In genomic region chr2:85007729-85008128, GRCm38 (mm10) we compare ENCODE assay signal across 9 mouse cellular contexts. TPM values are rescaled to one million over a fixed set of nuclear protein-coding genes. Genes with fewer than 3 reads are reported as not detected.
DNase-seq lines count a peak whose midpoint lies in the region; ATAC-seq lines count a peak whose summit lies in the region.
"Had no signal": no experiment of that assay in that cellular context is flagged by ENCODE, and none has a peak within 500 bp of the region (broad histone marks: within the 10 kb centered on the region; RNA-seq: fewer than 3 reads in every experiment).

No protein-coding gene starts in this region.

- no peaks in the 10 kb centered on the region for H3K9me3 ChIP-seq in heart, embryonic 10.5 days

- H3K4me3 ChIP-seq in heart, embryonic 10.5 days: no peak overlapping the region
- H3K4me3 ChIP-seq: myocyte had no signal

- peak; percentile 24 to 60 for DNase-seq in heart, adult 18-20 months
- no peak for DNase-seq in heart, embryonic 10.5 days (ENCODE audit: low spot score)
- DNase-seq in 3134 (ENCODE audit: extremely low read depth, insufficient read length, low spot score): peak; percentile 16
- DNase-seq in ES-CJ7 (ENCODE audit: low read depth, low spot score): peak; percentile 27
- no peak for DNase-seq in MN1 (ENCODE audit: low spot score)
- no peak for DNase-seq in right cerebral cortex, postnatal 25 days

- 25% methylated on average over 4 of the region's 4 CpGs for WGBS in heart, embryonic 10.5 days

- H3K27ac ChIP-seq in heart, embryonic 10.5 days: no peak overlapping the region

- H3K36me3 ChIP-seq in heart, embryonic 10.5 days: no peaks in the 10 kb centered on the region

- H3K27me3 ChIP-seq in heart, embryonic 10.5 days (ENCODE audit: insufficient read depth, poor library complexity, severe bottlenecking): no peaks in the 10 kb centered on the region

- H3K4me1 ChIP-seq in heart, embryonic 10.5 days: peaks cover 52% of the 10 kb centered on the region

- ATAC-seq in erythroblast, adult 5-6 weeks (replicated peaks; ENCODE audit: low FRiP score, poor library complexity, severe bottlenecking): peak; percentile 49; the same call in 1 of the 2 replicates
- ATAC-seq in megakaryocyte progenitor cell, adult 5-6 weeks (replicated peaks; ENCODE audit: poor library complexity): peak; percentile 67

RNA-seq across cellular contexts. Expression of gene Prg3, which starts 19.7 kb away (rescaled TPM):
- total RNA-seq in heart, adult 18-20 months (2021): not detected
- 0.31 TPM in 1 of 2 replicates, not detected in the other for polyA plus RNA-seq in heart, embryonic 10.5 days (2016; fragmentation: Nextera tagmentation; extraction: Ambion mirVana)
- total RNA-seq in erythroblast, adult 5-6 weeks (2015; ENCODE audit: low replicate concordance): 21.7 and 30.7 TPM in 2 replicates
- 20.4 and 21.9 TPM in 2 replicates for total RNA-seq in erythroblast, adult 5-6 weeks (2017; ENCODE audit: low replicate concordance)
- total RNA-seq in megakaryocyte progenitor cell, adult 5-6 weeks (2015): 8.4 and 12.8 TPM in 2 replicates
- total RNA-seq in megakaryocyte progenitor cell, adult 5-6 weeks (2017): 15.9 and 16.4 TPM in 2 replicates
- polyA plus RNA-seq: myocyte had no signal

RNA-seq across cellular contexts. Expression of gene Prg2, which starts 27.5 kb away (rescaled TPM):
- total RNA-seq in heart, adult 18-20 months (2021): not detected
- 0.64 TPM in 1 of 2 replicates, not detected in the other for polyA plus RNA-seq in heart, embryonic 10.5 days (2016; fragmentation: Nextera tagmentation; extraction: Ambion mirVana)
- total RNA-seq in erythroblast, adult 5-6 weeks (2015; ENCODE audit: low replicate concordance): 140 and 215 TPM in 2 replicates
- 429 and 503 TPM in 2 replicates for total RNA-seq in erythroblast, adult 5-6 weeks (2017; ENCODE audit: low replicate concordance)
- 43.2 and 74.2 TPM in 2 replicates for total RNA-seq in megakaryocyte progenitor cell, adult 5-6 weeks (2015)
- total RNA-seq in megakaryocyte progenitor cell, adult 5-6 weeks (2017): 135 and 270 TPM in 2 replicates
- polyA plus RNA-seq: myocyte had no signal

RNA-seq across cellular contexts. Expression of gene Ssrp1, which starts 29.3 kb away (rescaled TPM):
- 10 to 100 TPM; 36.7 to 43.5 TPM for total RNA-seq in heart, adult 18-20 months (2021)
- polyA plus RNA-seq in heart, embryonic 10.5 days (2016; fragmentation: Nextera tagmentation; extraction: Ambion mirVana): 223 and 273 TPM in 2 replicates
- total RNA-seq in erythroblast, adult 5-6 weeks (2015; ENCODE audit: low replicate concordance): 54.8 and 61.9 TPM in 2 replicates
- 111 and 113 TPM in 2 replicates for total RNA-seq in erythroblast, adult 5-6 weeks (2017; ENCODE audit: low replicate concordance)
- 145 and 175 TPM in 2 replicates for total RNA-seq in megakaryocyte progenitor cell, adult 5-6 weeks (2015)
- total RNA-seq in megakaryocyte progenitor cell, adult 5-6 weeks (2017): 390 and 507 TPM in 2 replicates

RNA-seq across cellular contexts. Expression of gene P2rx3, which starts 29.5 kb away (rescaled TPM):
- under 1 TPM; 0.20 to 0.44 TPM for total RNA-seq in heart, adult 18-20 months (2021)
- 1.1 and 1.6 TPM in 2 replicates for polyA plus RNA-seq in heart, embryonic 10.5 days (2016; fragmentation: Nextera tagmentation; extraction: Ambion mirVana)
- total RNA-seq in erythroblast, adult 5-6 weeks (2015; ENCODE audit: low replicate concordance): not detected in 2 replicates
- total RNA-seq in erythroblast, adult 5-6 weeks (2017; ENCODE audit: low replicate concordance): not detected in 2 replicates
- 1.5 and 2.5 TPM in 2 replicates for total RNA-seq in megakaryocyte progenitor cell, adult 5-6 weeks (2015)
- 0.46 TPM in 1 of 2 replicates, not detected in the other for total RNA-seq in megakaryocyte progenitor cell, adult 5-6 weeks (2017)

RNA-seq across cellular contexts. Expression of gene Tnks1bp1, which starts 40.1 kb away (rescaled TPM):
- 10 to 100 TPM; 48.1 to 51.2 TPM for total RNA-seq in heart, adult 18-20 months (2021)
- polyA plus RNA-seq in heart, embryonic 10.5 days (2016; fragmentation: Nextera tagmentation; extraction: Ambion mirVana): 24.7 and 25.9 TPM in 2 replicates
- not detected in 2 replicates for total RNA-seq in erythroblast, adult 5-6 weeks (2015; ENCODE audit: low replicate concordance)
- total RNA-seq in erythroblast, adult 5-6 weeks (2017; ENCODE audit: low replicate concordance): 1.2 and 1.5 TPM in 2 replicates
- total RNA-seq in megakaryocyte progenitor cell, adult 5-6 weeks (2015): 0.59 and 0.85 TPM in 2 replicates
- 1.6 and 4.7 TPM in 2 replicates for total RNA-seq in megakaryocyte progenitor cell, adult 5-6 weeks (2017)

Comparison
In these comparisons a context has a peak if more than half of its experiments do, and no peak if none do; other contexts are left out.
1. DNase-seq: peak in heart, adult 18-20 months (2 of 2), 3134 (single experiment) and ES-CJ7 (single experiment); none in heart, embryonic 10.5 days (single experiment), MN1 (single experiment) and right cerebral cortex, postnatal 25 days (single experiment).
2. RNA of gene Prg3, which starts 19.7 kb away (total RNA-seq): 20.4 to 30.7 TPM in erythroblast, adult 5-6 weeks and 8.4 to 16.4 TPM in megakaryocyte progenitor cell, adult 5-6 weeks; not detected in heart, adult 18-20 months; every median in the first group is over 4 times any median in the second.
3. RNA of gene Prg2, which starts 27.5 kb away (total RNA-seq): 140 to 503 TPM in erythroblast, adult 5-6 weeks and 43.2 to 270 TPM in megakaryocyte progenitor cell, adult 5-6 weeks; not detected in heart, adult 18-20 months; every median in the first group is over 10 times any median in the second.